Mouse (Mus musculus) layer of hippocampus, adult 9-10 months (tissue): Measurements from ENCODE around the gene Zfp617.
"Not testable (repeated sequence)": the region's sequence is repeated elsewhere in the genome, so short reads cannot be mapped to it uniquely, and the experiment has no call there.

ENCODE experiments used
- DNase-seq: peaks from one replicate; pipeline ENCODE4 v3.0.0; 2022; ENCODE audit warnings: low spot score

Gene Zfp617

DNA sequence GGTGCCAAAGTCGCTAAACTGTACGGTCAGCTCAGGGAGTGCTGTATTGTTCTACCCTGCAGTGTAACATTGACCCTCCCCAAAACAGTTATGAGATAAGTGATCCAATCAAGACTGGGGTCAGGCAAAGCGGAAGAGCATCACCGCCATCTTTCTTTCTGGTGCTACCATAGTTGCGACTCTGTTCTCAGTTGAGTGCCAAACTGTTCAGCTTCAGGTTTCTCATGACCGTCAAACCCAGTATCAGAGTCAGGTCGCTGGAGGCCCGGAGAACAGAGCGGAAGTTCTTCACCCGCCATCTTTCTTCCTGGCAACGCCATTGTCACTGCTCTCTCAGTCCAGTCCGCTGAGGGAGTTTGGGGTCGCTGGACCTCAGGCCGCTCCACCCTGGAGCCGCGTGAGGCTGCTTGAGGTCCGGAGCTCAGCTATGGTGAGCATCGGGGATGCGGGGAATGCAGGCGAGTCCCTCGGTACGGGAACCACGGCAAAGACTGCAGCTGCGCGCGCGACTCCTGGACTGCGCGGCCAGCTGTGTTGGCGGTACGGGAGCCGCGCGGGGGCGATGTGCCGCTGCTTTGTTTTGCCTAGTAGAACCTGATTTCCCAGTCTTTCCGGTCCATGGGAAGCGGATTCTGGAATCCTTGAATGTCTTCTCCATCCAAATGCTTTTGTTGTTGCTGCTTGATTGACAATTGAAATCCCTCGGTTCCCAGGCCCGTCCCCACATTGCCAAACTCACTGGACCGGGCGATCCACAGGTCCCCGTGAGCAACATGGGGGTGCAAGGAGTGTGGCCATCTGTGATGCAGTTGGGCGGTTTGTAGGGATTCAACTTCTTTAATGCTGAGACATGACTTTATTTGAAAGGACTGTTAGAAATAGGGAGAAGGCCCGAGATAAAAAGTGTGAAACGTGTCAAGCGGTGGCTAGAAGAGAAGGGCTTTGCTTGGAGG lies at the start of gene Zfp617, which contains the start of gene Zfp882:
Zfp617 (plus strand) TSS at position 327 of the 953 bp plus-strand sequence.
Zfp882 (plus strand) TSS at position 300 of the 953 bp plus-strand sequence.
- peak; percentile 82 for DNase-seq

DNA sequence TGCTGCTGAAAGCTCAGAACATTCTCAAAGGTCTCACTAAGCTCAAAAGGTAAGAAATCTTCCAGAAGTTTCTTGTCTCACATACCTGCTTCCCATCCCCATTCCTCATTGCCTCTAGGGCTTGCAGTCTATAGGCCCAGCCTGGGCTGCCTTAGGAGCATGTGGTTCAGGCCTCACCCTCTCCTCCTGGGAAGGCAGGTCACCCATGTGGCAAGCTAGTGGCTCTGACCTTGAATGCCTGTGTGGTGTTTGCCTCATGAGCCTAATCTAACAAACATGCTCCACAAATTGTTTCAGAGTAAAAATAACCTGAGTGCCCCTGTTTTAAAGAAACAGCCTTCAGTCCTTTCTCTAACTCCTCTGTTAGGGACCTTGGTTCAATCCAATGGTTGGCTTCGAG lies 46.9 kb upstream of the Zfp617 start:
- not testable (repeated sequence) for DNase-seq

DNA sequence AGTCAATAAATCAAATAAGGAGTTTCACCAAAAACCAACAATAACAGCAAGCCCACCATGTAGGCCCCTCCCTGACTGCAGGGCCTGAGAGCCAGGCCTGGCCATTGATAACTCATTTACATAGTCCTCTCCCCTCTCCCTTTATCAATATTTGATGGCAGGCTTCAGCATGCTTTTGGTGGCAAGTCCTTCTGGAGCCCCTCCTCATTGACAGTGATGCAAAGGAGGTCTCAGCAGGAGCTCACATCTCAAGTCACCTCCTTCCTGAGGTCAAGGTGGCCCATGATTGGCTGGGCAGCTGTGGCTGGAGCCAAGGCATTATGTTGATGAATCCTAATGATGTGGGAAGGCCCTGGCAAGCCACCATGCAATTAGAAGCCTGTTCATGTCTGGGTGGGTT lies 46.4 kb upstream of the Zfp617 start:
- not testable (repeated sequence) for DNase-seq

DNA sequence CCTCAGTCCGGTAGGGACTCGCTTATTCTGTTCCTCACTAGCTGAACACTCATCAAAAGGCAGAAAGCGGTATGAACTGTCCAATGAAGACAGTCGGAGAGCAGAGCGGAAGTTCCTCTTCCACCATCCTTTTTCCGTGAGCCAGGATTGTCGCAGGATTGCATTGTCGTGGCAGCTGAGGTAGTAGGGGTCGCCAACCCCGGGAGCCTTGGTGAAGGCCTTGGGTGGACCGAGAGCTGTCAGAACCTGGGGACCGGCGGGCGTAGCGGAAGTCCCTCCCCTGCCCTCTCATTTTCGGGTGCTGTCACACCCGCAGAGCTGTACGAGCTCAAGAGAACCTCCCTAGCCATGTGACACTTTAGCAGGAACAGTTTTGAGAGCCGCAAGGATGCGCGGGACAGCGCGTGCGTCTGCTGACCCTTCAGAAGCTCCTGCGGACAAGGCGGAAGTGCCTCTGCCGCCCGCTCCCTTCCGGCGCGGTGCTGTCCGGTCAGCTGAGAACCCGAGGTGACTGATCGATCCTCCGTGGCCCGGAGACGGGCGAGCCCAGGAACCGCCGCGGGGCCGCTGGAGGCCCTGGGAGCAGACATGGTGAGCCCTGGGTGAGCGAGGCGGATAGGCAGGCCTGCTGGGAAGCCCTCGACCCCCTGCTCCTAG lies 26.7 kb upstream of the Zfp617 start, which contains the start of gene Zfp709:
Zfp709 (plus strand) TSS at position 402 of the 657 bp plus-strand sequence.
- DNase-seq, result peak; percentile 48

DNA sequence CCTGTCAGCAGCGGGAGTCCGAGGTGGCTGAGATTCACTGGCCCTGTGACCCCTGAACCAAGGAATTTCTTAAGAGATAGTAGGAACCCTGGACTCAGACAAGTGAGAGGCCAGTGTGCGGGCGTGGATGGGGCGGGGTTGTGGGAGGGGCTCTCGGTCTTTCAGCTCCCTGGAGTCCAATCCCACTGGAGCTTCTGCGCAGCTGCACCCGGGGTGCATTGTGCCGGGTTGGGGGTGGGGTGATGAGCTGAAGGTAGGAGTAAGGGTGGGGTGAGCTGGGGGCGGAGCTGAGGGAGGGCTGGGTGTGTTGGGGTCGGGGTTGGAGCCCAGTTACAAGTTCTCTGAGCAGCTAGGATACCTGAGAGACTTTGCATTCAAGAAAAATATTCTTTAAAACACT lies 7.8 kb upstream of the Zfp617 start:
- DNase-seq, result not testable (repeated sequence)

DNA sequence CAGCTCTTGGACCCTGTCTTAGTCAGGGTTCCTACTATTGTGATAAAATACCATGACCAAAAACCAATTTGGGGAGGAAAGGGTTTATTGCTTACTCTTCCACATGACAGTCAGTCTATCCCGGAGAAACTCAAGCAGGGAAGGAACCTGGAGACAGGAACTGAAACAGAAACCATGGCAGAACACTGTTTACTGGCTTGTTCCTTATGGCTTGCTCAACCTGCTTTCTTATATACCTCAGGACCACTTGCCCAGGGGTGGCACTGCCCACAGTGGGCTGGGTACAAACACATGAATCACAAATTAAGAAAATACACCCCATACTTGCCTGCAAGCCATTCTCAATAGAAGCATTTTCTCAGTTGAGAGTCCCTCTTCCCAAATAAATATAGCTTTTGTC lies 5.4 kb upstream of the Zfp617 start:
- not testable (repeated sequence) for DNase-seq

DNA sequence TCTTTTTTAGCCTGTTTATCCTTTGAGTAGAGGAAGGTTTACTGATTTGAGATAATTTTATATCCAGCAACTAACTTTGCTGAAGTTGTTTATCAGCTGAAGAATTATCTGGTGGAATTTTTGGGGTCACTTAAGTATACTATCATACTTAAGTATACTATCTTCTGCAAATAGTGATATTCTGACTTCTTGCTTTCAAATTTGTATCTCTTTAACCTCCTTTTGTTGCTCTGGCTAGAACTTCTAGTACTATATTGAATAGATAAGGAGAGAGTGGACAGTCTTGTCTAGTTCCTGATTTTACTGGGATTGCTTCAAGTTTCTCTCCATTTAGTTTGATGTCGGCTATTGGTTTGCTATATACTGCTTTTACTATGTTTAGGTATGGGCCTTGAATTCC lies 1.6 kb upstream of the Zfp617 start:
- DNase-seq, result no peak

DNA sequence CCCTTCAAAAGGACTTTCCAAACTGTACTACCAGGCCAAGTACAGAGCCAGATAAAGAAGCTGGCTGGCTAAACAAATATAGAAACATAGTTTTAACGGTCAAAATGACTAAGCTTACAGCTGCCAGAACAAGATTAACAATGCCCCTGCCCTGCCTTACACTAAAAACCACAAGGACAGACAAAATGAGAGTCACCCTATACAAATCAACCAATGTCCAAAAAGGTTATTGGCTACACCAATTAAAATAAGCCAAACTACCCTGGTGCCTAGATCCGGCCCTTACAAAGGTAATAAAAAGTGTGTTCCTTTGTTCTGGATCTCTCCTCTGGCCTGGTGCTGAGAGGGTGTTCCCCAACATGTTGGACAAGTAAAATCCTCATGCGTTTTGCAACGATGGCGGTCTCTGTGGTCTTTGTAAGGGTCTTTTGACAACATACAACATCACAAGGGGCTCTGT lies 607 bp upstream of the Zfp617 start:
- DNase-seq, result no peak

DNA sequence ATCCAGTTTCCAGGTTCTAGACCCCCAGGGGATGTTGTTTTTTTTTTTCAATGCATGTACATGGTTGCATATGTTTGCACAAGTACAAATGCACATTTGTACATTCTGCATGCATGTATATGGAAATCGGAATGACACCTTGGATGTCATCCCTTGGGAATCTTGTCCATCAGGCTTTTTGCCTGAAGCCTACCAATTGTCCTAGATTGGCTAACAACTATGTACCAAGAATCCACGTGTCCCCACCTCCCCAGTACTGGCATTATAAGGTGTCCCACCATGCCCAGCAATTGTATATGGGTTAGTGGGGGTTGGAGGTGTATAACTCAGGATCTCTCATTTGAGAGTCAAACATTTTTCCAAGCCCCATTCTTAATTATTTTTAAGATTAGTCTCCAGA lies 3.9 kb downstream of the Zfp617 start:
- DNase-seq, result no peak

DNA sequence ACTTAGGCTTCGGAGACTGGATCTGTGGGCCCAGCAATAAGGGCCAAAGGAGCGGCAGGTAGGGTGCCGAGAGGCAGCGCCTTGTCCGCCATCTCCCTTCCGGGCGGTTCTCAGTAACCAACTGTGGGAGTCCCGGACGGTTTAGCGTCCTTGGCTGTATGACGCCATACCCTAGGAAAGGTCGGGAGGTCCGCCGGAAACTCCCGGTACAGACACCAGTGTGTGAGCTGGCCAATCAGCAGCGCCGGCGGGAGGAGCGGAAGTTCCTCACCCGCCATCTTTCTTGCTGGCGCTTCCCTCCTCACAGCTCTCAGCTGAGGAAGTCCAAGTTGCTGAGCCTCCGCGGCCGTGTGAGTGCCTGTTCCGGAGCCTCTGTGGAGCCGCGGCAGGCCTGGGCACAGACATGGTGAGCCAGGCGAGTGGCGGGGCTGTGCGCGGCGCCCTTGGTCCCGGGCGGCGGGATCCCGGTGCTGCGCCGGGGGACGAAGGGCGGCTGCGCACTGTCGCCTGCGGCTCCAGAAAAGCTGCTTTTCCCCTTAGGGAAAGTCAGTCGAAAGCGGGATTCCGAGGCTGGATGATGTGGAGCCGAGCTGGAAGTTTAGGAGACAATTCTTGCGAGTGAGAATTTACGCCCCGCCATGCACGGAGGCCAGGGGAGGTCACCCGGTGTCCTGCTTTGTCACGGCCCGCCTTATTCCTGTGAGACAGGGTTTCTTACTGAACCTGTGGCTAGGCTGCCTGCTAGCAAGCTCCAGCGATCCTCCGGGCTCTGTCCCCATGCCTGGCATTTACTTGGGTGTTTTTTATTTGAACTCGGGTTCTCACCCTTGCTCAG lies 14.3 kb downstream of the Zfp617 start:
- DNase-seq, result peak; percentile 89

DNA sequence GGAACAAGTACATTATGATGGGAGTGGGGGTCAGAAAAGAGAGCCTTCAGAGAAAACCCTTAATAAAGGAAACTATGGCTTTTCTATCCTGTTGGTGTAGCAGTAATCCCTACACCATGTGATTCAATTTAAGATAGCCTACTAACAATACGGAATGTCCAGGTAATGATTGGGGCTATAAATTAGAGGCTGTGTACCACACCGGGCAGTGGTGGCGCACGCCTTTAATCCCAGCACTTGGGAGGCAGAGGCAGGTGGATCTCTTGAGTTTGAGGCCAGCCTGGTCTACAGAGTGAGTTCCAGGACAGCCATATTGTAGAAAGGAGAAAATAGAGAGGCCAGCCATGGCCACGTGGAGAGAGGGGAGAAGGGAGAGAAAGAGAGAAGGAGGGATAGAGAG lies 17.4 kb downstream of the Zfp617 start:
- no peak for DNase-seq

DNA sequence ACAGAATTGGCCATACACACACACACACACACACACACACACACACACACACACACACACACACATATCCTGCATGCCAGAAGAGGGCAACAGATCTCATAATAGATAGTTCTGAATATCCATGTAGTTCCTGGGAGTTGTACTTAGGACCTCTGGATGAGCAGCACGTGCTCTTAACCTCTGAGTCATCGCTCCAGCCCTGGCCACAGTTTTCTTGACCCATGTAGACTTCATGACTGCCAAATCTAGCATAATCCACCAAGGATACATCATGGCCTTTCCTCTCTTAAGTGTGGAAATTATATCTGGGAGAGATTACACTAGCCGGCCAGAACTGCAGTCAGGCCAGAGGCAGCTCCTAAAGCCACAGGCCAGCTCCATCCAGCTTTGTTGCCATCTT lies 18.1 kb downstream of the Zfp617 start:
- no peak for DNase-seq

DNA sequence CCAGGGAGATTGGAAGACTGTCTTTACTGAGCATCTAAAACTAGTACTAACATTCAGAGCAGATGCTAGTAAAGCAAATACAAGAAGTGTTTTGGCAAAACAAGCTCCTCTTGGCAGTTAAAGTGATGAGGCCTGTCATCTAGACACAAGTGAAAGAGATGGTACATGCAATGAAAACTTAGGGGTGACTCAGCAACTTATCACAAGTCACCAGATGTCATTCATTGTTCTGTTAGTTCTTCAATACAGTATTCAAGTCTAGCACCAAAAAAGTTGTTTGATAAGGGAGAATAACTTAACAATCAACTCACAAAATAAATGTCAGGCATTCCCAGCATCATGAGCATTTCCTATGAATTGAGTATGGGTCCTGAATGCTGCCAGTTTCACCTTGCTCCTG lies 19.3 kb downstream of the Zfp617 start:
- DNase-seq, result no peak

DNA sequence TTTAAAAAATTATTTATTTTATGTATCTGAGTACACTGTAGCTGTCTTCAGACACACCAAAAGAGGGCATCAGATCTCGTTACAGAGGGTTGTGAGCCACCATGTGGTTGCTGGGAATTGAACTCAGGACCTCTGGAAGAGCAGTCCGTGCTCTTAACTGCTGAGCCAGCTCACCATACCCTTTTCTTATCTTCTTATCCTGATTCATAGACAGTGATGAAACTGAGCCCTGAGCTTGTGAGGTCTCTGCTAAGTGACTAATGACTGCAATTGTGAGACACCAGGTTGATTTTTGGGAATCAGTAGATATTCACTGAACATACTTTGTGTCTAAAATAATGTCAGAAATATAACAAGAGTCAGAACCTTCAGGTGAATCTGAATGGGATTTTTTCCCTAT lies 29.6 kb downstream of the Zfp617 start:
- DNase-seq, result not testable (repeated sequence)

DNA sequence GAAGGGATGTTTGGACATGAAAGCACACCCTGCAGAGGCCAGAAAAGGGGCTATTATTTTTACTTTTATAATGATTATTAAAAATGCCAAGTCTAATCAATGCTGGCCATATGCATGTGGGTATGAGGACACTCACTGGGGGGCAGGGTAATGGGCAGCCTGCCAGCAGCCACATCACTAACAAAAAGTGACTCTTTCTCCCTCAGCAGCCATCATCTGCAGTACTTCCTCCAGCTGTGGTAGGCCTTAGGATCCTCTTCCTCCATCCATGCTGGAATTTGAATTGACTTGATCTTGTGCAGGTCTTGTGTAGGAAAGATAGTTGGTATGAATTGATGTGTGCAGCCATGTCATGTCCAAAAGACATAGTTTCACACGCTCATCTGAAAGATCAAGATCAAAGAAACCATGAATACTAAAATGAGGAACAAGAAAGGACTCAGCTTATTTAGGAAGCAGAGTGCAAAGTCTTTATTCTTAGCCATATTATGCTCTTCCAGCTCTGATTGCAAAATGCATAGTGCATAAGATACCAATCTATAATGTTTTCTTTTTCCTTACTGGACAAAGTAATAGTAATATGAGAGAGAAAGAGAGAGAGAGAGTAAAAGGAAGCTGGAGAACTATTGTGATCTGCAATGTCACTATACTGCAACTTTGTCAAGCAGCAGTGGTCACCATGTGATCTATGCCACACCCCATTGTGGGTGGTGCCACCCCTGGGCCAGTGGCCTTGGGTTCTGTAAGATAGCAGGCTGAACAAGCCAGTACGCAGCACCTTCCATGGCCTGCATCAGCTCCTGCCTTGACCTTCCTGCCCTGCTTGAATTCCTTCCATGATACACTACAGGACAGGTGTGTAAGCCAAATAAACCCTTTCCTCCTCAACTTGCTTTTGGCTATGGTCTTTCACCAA lies 32.1 kb downstream of the Zfp617 start:
- no peak for DNase-seq

DNA sequence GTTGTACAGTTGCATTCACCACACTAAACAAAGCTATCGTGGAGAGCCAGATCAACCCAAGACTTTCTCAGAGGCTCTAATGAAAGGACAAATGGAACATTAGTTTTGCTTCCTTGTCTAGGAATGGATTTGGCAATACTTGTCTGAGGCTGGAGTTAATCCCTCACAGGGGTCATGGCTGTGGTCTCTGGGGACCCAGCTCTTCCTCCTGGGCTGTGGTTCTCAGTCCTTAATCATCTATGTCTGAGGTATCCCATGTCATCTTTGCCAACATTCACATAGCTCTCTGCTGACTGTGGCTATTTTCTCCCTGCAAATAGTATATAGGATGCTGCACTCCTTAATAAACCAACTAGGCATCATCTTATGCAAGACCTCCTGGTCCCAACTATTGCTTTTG lies 33.3 kb downstream of the Zfp617 start:
- DNase-seq, result no peak

DNA sequence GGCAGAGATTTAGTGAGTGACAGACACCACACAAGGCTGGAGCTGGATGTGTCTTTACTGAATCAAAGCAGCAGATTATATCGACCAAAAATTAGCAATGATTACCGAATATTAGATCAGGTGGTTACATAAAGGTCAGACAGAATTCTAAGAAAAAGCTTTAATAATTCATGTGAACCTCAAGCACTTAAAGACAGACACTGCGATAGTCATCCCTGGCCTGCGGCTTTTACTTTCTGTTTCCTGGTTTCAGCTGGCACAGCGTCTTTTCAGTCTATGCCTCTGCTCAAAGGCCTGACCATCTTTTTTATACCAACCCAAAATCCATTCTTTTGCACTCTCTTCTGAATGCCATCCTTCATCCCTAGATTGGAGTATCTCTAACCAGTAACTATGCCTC lies 40.2 kb downstream of the Zfp617 start:
- no peak for DNase-seq

DNA sequence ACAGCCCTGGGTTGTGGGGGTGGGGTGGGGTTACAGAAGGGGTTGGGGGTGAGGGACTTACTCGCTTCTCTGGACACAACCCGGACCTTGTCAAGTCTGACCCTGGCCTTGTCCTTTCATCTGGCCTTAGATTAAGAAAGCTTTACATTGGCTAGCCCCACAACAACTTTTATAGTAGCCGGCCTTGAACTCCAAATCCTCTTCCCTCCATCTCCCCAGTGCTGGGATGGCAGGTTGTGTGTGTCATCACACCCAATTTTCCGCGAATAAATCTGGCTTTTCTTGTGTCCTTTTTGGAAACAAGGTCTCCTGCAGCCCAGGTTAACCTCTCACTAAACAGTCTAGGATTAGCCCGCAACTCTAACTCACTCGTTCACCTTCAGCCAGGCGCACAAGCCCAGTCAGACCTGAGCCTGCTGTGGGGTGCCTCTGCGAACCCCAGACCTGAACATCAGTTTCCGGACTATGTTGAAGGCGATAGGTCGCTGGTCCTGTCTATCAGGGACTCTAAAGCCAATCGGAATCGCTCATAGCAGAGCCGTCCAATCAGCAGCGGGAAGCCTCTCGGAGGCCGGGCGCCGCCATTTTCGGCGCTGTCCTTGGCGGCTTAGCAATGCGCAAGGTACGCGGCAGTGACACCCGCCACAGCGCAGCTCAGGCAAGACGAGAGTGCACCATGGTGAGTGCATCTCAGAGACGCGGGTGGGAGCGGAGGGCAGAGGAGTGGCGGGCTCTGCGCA lies 42.2 kb downstream of the Zfp617 start, which contains the start of gene Zfp961:
Zfp961 (plus strand) TSS at position 557 of the 740 bp plus-strand sequence.
- DNase-seq, result peak; percentile 98

DNA sequence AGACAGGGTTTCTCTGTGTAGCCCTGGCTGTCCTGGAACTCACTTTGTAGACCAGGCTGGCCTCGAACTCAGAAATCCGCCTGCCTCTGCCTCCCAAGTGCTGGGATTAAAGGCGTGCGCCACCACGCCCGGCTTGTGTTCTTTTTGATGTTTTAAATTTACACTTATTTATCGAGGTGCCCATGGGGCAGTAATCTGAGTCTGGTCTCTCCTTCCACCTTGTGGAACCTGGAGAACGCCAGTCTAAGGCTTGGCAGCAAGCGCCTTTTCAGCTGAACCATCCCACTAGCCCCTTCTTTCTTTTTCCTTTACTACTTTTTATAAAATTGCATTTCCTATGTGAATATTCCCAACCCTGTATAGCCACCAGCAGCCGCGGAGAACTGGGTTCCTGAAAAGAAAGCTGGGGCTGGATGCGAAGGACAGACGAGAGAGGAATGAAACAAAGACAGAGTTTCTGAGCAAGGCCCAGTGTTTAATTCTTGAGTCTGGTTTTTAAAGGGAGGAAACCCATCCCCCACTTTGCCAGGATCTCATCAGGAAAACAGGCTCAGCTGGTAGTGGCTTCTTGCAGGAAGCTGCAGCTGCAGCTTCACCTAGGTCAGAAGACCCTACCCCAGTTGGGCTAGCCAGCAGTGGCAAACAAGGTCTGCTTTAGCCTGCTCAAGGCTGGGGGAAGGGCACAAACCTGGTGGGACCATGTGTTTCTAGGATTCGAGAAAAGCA lies 43.2 kb downstream of the Zfp617 start:
- no peak for DNase-seq
